Mouse (Mus musculus): Measurements from ENCODE around the gene Hey2.

GRCm38 (mm10) chr10:30845101-30845825 is 2.7 kb upstream of the Hey2 start:
- TF ChIP-seq CTCF (IDR thresholded peaks at IDR 0.05; ENCODE audit: extremely low read depth, insufficient read length, insufficient replicate concordance, low read depth, low read length) (no peak), POLR2A (IDR thresholded peaks at IDR 0.05; ENCODE audit: low read depth, low read length) (no peak)

Data from small intestine, adult 2 months (tissue).